Mouse (Mus musculus): ENCODE results near the gene Gja8. TPM values are rescaled to one million over a fixed set of nuclear protein-coding genes. Genes with fewer than 3 reads are reported as not detected.

Gja8 gene
- total and polyA plus RNA-seq, 3 experiments, result 0.04 TPM; not detected in 1

GRCm38 (mm10) chr3:96936241-96936640 lies 10.4 kb upstream of the Gja8 start:
- TF ChIP-seq TBP (IDR thresholded peaks at IDR 0.05; ENCODE audit: low read depth, low read length), result 0 out of 2 replicates have a peak, but pooled peaks have one; percentile 40
- no peak for TF ChIP-seq E2F4 (IDR thresholded peaks at IDR 0.05; ENCODE audit: borderline replicate concordance, low read depth, low read length)
- TF ChIP-seq CTCF (IDR thresholded peaks at IDR 0.05 in 2 of 3, conservative IDR thresholded peaks at IDR 0.05 in 1 of 3; ENCODE audit: control insufficient read depth in 1 of 3, insufficient read depth in 1 of 3, low read depth in 2 of 3, low read length in 3 of 3, poor library complexity in 1 of 3, severe bottlenecking in 1 of 3), result peak in 2 of 3 experiments; percentile 85 to 99
- peak; percentile 98 for TF ChIP-seq RAD21 (IDR thresholded peaks at IDR 0.05; ENCODE audit: low read depth, low read length)
- no peak for TF ChIP-seq ELF1 (IDR thresholded peaks at IDR 0.05; ENCODE audit: low read depth, low read length)
- TF ChIP-seq ZC3H11A (IDR thresholded peaks at IDR 0.05; ENCODE audit: low read depth, low read length), result peak; percentile 84
- TF ChIP-seq SMC3 (IDR thresholded peaks at IDR 0.05; ENCODE audit: low read depth, low read length), result peak; percentile 94
- TF ChIP-seq ZNF384 (IDR thresholded peaks at IDR 0.05; ENCODE audit: low read depth, low read length), result no peak
- no peak for TF ChIP-seq MYC (IDR thresholded peaks at IDR 0.05; ENCODE audit: low read depth, low read length)
- TF ChIP-seq EP300 (IDR thresholded peaks at IDR 0.05; ENCODE audit: low read depth in 1 of 2, low read length in 2 of 2), result no peak
- TF ChIP-seq JUND (IDR thresholded peaks at IDR 0.05; ENCODE audit: low read depth, low read length), result no peak
- no peak for TF ChIP-seq CHD2 (IDR thresholded peaks at IDR 0.05; ENCODE audit: low read length)
- TF ChIP-seq MAX (IDR thresholded peaks at IDR 0.05; ENCODE audit: low read length), result no peak
- TF ChIP-seq POLR2AphosphoS2 (IDR thresholded peaks at IDR 0.05; ENCODE audit: low read length), result no peak
- peak overlapping the region; percentile 33; the same call in 1 of the 2 replicates for H3K9ac ChIP-seq (ENCODE audit: control insufficient read depth, low read depth, low read length, poor library complexity, severe bottlenecking)
- no peaks in the 10 kb centered on the region for H3K4me1 ChIP-seq (ENCODE audit: control insufficient read depth in 1 of 2, insufficient read depth in 2 of 2, low read length in 2 of 2)
- no peaks in the 10 kb centered on the region for H3K36me3 ChIP-seq (ENCODE audit: control insufficient read depth in 1 of 2, insufficient read depth in 2 of 2, low read length in 2 of 2)
- DNase-seq (ENCODE audit: low read depth, low spot score), result peak; percentile 93
- peaks cover 19 to 31% of the 10 kb centered on the region in 2 experiments for H3K27me3 ChIP-seq (ENCODE audit: control insufficient read depth in 1 of 2, insufficient read depth in 2 of 2, low read length in 2 of 2)
- H3K27ac ChIP-seq (ENCODE audit: control insufficient read depth, low read depth, low read length), result no peak overlapping the region
- H3K79me2 ChIP-seq (ENCODE audit: control insufficient read depth, insufficient read depth, low read length, poor library complexity), result no peaks in the 10 kb centered on the region
- peak overlapping the region; percentile 13 to 33; a peak in 2 of 4 replicates for H3K4me3 ChIP-seq (ENCODE audit: control insufficient read depth in 1 of 2, insufficient read depth in 1 of 2, low read depth in 2 of 2, low read length in 2 of 2)
- no peaks in the 10 kb centered on the region for H3K9me3 ChIP-seq (replicated peaks; ENCODE audit: insufficient read depth, low read length)

- Histone ChIP-seq H3K79me2 (ENCODE audit: control insufficient read depth, insufficient read depth, low read length, poor library complexity) (no peaks in the 10 kb centered on the region), H3K4me3 (ENCODE audit: control insufficient read depth in 1 of 2, insufficient read depth in 1 of 2, low read depth in 2 of 2, low read length in 2 of 2) (no peak overlapping the region), H3K9ac (ENCODE audit: control insufficient read depth, low read depth, low read length, poor library complexity, severe bottlenecking) (no peak overlapping the region), H3K27me3 (ENCODE audit: control insufficient read depth in 1 of 2, insufficient read depth in 2 of 2, low read length in 2 of 2) (peaks cover 32 to 54% of the 10 kb centered on the region in 2 experiments), H3K4me1 (ENCODE audit: control insufficient read depth in 1 of 2, insufficient read depth in 2 of 2, low read length in 2 of 2) (no peaks in the 10 kb centered on the region), H3K9me3 (replicated peaks; ENCODE audit: insufficient read depth, low read length) (no peaks in the 10 kb centered on the region), H3K27ac (ENCODE audit: control insufficient read depth, low read depth, low read length) (no peak overlapping the region), H3K36me3 (ENCODE audit: control insufficient read depth in 1 of 2, insufficient read depth in 2 of 2, low read length in 2 of 2) (no peaks in the 10 kb centered on the region)
- TF ChIP-seq BHLHE40 (IDR thresholded peaks at IDR 0.05; ENCODE audit: borderline replicate concordance, low read depth, low read length), result no peak
- no peak for TF ChIP-seq ZKSCAN1 (IDR thresholded peaks at IDR 0.05; ENCODE audit: low read depth, low read length)
- no peak for TF ChIP-seq SMC3 (IDR thresholded peaks at IDR 0.05; ENCODE audit: low read depth, low read length)
- TF ChIP-seq CHD2 (IDR thresholded peaks at IDR 0.05; ENCODE audit: low read length), result no peak
- no peak for TF ChIP-seq ELF1 (IDR thresholded peaks at IDR 0.05; ENCODE audit: low read depth, low read length)
- DNase-seq (ENCODE audit: low read depth, low spot score), result no peak
Observed at GRCm38 (mm10) chr3:96931261-96931681, 5.5 kb upstream of the Gja8 start.
